Mouse (Mus musculus) erythroblast, embryonic 14.5 days (primary cell): ENCODE data around the gene Nmnat1.

Experiments used
- GATA1 ChIP-seq: IDR thresholded peaks from 2 replicates; pipeline ENCODE4 v1.6.1; 2012; ENCODE audit warnings: low read length, inconsistent platforms, mixed read lengths
- TAL1 ChIP-seq: IDR thresholded peaks from 3 replicates; pipeline ENCODE4 v1.6.1; 2012; ENCODE audit warnings: low read length, inconsistent platforms, mixed read lengths

GRCm38 (mm10) chr4:149458526-149458925 is 26.5 kb downstream of the Nmnat1 start:
- TF ChIP-seq GATA1 (no peak), TAL1 (no peak)
